Mouse (Mus musculus) C2C12 (cell line): ENCODE results near the gene Asb18.

ENCODE experiments used
- CEBPB ChIP-seq: IDR thresholded peaks from one replicate; pipeline ENCODE4 v1.6.1; 2011; ENCODE audit warnings: low read depth, mild to moderate bottlenecking, control low read depth, moderate library complexity
- CTCF ChIP-seq: IDR thresholded peaks from one replicate; pipeline ENCODE4 v1.5.1; 2011; ENCODE audit not compliant: control insufficient read depth, insufficient read depth, insufficient read length
- MYOG ChIP-seq: IDR thresholded peaks from one replicate; pipeline ENCODE4 v1.6.1; 2011; ENCODE audit not compliant: control insufficient read depth, insufficient read length; ENCODE audit errors: extremely low read depth
- USF1 ChIP-seq: IDR thresholded peaks from one replicate; pipeline ENCODE4 v1.6.1; 2011; ENCODE audit warnings: low read depth, mild to moderate bottlenecking, control low read depth, moderate library complexity

DNA sequence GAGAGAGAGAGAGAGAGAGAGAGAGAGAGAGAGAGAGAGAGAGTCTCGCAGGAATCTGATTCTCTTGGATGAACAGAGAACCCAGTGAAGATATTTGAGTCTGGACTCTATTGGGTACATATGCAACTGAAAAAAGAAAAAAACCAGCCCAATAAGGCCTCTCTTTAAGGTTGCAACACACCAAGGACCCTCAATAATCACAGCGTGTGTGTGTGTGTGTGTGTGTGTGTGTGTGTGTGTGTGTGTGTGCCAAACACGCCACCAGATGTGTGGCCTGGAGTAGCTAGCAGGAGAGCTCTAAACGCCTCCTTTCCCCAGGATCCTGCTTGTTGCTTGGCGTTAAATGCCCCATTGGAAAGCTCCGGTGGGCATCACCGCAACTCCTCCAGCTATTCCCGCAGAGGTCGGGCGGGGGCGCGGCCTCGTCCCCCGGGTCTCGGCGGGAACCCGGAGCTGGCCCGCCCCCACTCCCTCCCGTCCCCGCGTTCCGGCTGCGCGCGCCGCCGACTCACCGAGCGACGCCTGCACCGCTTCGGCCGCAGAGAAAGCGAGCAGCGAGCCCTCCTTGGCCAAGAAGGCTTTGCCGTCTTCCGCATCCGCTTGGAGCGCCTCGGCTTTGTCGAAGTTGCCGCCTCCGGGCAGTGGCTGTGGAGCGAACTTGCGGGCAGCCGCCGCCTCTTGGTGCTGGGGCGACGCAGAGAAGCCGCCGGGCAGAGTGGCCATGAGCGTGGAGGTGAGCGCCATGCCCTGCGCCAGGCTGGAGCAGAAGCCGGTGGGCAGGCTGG, 84.6 kb downstream of the Asb18 start:
- TF ChIP-seq MYOG = no peak
- no peak for TF ChIP-seq CTCF
- no peak for TF ChIP-seq USF1
- no peak for TF ChIP-seq CEBPB
